Mouse (Mus musculus) G1E (cell line): Measurements from ENCODE around the gene Tbc1d22a.

Source experiments
- CTCF ChIP-seq: IDR thresholded peaks from 2 replicates; pipeline ENCODE4 v1.5.1; 2012; ENCODE audit warnings: low read depth, low read length, inconsistent platforms, mixed read lengths
- TAL1 ChIP-seq: conservative IDR thresholded peaks from 2 replicates; pipeline ENCODE4 v1.6.1; 2012; ENCODE audit warnings: low read depth, low read length, inconsistent platforms, mixed read lengths

GRCm38 (mm10) chr15:86181941-86182439 lies 32.3 kb upstream of the Tbc1d22a start:
- TF ChIP-seq CTCF: no peak
- no peak for TF ChIP-seq TAL1
